Mouse (Mus musculus) left cerebral cortex, adult 2 months (tissue): ENCODE results near the gene Fgfr2. TPM values are rescaled to one million over a fixed set of nuclear protein-coding genes. Genes with fewer than 3 reads are reported as not detected.

Experiments
- DNase-seq, 2 experiments: peaks; one replicate each; pipeline ENCODE4 v3.0.0; 2021 to 2022; ENCODE audit warnings: low spot score in 2 of 2, mixed read lengths in 1 of 2; ENCODE audit errors: extremely low spot score in 1 of 2
- H3K27ac ChIP-seq: fragments of 200-600 bp; 2 replicates; pipeline ENCODE4 v1.8.1; 2022
- H3K4me3 ChIP-seq: fragments of 200-600 bp; 2 replicates; pipeline ENCODE4 v1.8.1; 2022
- CTCF ChIP-seq: fragments of 200-600 bp; IDR thresholded peaks from 2 replicates; pipeline ENCODE4 v1.8.1; 2022; ENCODE audit warnings: antibody characterized with exemption, mild to moderate bottlenecking, moderate library complexity
- intact Hi-C: fragments of 180-260 bp; cut with DNase I; formaldehyde crosslinking; loops from one replicate; pipeline ENCODE4 v1.15.1; 2025
- total RNA-seq, 2 experiments: library from RNA; stranded (reverse); gene quantifications; 2 replicates each; pipeline ENCODE4 v1.2.3; 2021

Gene Fgfr2
- total RNA-seq, 2 experiments from 2014 or later, result 47.3 to 47.4 TPM

- intact Hi-C loops, result no loop called here
- no peak for TF ChIP-seq CTCF
- H3K27ac ChIP-seq, result no peak overlapping the region
- no peak for DNase-seq
- no peak overlapping the region for H3K4me3 ChIP-seq
Observed at GRCm38 (mm10) chr7:131718280-131718679, 1404.9 kb downstream of the Fgfr2 start.

- intact Hi-C loops, result no loop called here
- DNase-seq, result no peak
- TF ChIP-seq CTCF, result no peak
Observed at GRCm38 (mm10) chr7:131713076-131713475, 1410.1 kb downstream of the Fgfr2 start.

GRCm38 (mm10) chr7:131696889-131697288 lies 1426.3 kb downstream of the Fgfr2 start:
- intact Hi-C loops, result no loop called here
- H3K27ac ChIP-seq, result no peak overlapping the region
- no peak overlapping the region for H3K4me3 ChIP-seq
- DNase-seq, result no peak
- TF ChIP-seq CTCF, result no peak

More at GRCm38 (mm10) chr7:131713076-131713475, 1410.1 kb downstream of the Fgfr2 start:
- H3K27ac ChIP-seq, result no peak overlapping the region
- H3K4me3 ChIP-seq, result no peak overlapping the region

GRCm38 (mm10) chr7:131687324-131687723 lies 1435.8 kb downstream of the Fgfr2 start:
- Histone ChIP-seq H3K4me3 (no peak overlapping the region), H3K27ac (no peak overlapping the region)
- no peak for TF ChIP-seq CTCF
- intact Hi-C loops, result no loop called here
- no peak for DNase-seq

- intact Hi-C loops, result no loop called here
- Histone ChIP-seq H3K27ac (no peak overlapping the region), H3K4me3 (no peak overlapping the region)
- DNase-seq, result no peak
- no peak for TF ChIP-seq CTCF
Observed at GRCm38 (mm10) chr7:131677126-131677525, 1446.0 kb downstream of the Fgfr2 start.

- no peak for DNase-seq
- intact Hi-C loops, result no loop called here
- H3K27ac ChIP-seq, result no peak overlapping the region
- no peak for TF ChIP-seq CTCF
- no peak overlapping the region for H3K4me3 ChIP-seq
Observed at GRCm38 (mm10) chr7:131670586-131670985, 1452.6 kb downstream of the Fgfr2 start.

GRCm38 (mm10) chr7:131669326-131669725 lies 1453.8 kb downstream of the Fgfr2 start:
- intact Hi-C loops, result loop anchor here (10.0 kb wide), 1 partner anchor 185 kb away; no protein-coding TSS in a partner anchor
- H3K4me3 ChIP-seq, result no peak overlapping the region
- peak; percentile 17 to 44 for DNase-seq
- no peak for TF ChIP-seq CTCF
- H3K27ac ChIP-seq, result peak overlapping the region; percentile 55; the same call in 1 of the 2 replicates

- DNase-seq, result no peak
- H3K27ac ChIP-seq, result no peak overlapping the region
- no peak overlapping the region for H3K4me3 ChIP-seq
- intact Hi-C loops, result loop anchor here (10.0 kb wide), 1 partner anchor 194 kb away; no protein-coding TSS in a partner anchor
- no peak for TF ChIP-seq CTCF
Observed at GRCm38 (mm10) chr7:131660726-131661125, 1462.4 kb downstream of the Fgfr2 start.

GRCm38 (mm10) chr7:131656017-131656416 lies 1467.1 kb downstream of the Fgfr2 start:
- H3K27ac ChIP-seq, result no peak overlapping the region
- intact Hi-C loops, result no loop called here
- no peak for TF ChIP-seq CTCF
- H3K4me3 ChIP-seq, result no peak overlapping the region
- DNase-seq, result no peak

- no peak for TF ChIP-seq CTCF
- no peak for DNase-seq
- intact Hi-C loops, result no loop called here
- Histone ChIP-seq H3K27ac (no peak overlapping the region), H3K4me3 (no peak overlapping the region)
Observed at GRCm38 (mm10) chr7:131653416-131653815, 1469.7 kb downstream of the Fgfr2 start.

- DNase-seq, result no peak
- intact Hi-C loops, result no loop called here
- Histone ChIP-seq H3K27ac (no peak overlapping the region), H3K4me3 (no peak overlapping the region)
- no peak for TF ChIP-seq CTCF
Observed at GRCm38 (mm10) chr7:131651921-131652694, 1471.0 kb downstream of the Fgfr2 start.

GRCm38 (mm10) chr7:131650277-131650676 lies 1472.9 kb downstream of the Fgfr2 start:
- Histone ChIP-seq H3K4me3 (no peak overlapping the region), H3K27ac (no peak overlapping the region)
- no peak for DNase-seq
- TF ChIP-seq CTCF, result no peak
- intact Hi-C loops, result no loop called here

- no peak for DNase-seq
- intact Hi-C loops, result loop anchor here (10.0 kb wide), 1 partner anchor 103 kb away; the partner anchor contains the start of genes Hmx2 and Hmx3
- TF ChIP-seq CTCF, result no peak
Observed at GRCm38 (mm10) chr7:131648276-131648675, 1474.9 kb downstream of the Fgfr2 start.

More at GRCm38 (mm10) chr7:131648276-131648675, 1474.9 kb downstream of the Fgfr2 start:
- H3K27ac ChIP-seq, result no peak overlapping the region
- H3K4me3 ChIP-seq, result no peak overlapping the region
